Mouse (Mus musculus): ENCODE measurements at regions not wholly inside any gene's neighbourhood (a gene's known extent, or its start where the extent isn't known, plus 50 kb on each side); places are given as distances from the start of the nearest gene placed in this dataset.
A peak's percentile ranks its signal among the peaks of the same experiment; 100 is the strongest.

GRCm38 (mm10) chr5:78621987-78622854 is 1214.4 kb upstream of the Igfbp7 start:
- peak; percentile 58 for DNase-seq

GRCm38 (mm10) chr5:78608317-78608716 is 1200.5 kb upstream of the Igfbp7 start:
- DNase-seq, result no peak

GRCm38 (mm10) chr5:78602599-78602998 is 1194.8 kb upstream of the Igfbp7 start:
- no peak for DNase-seq

GRCm38 (mm10) chr5:78584823-78585222 is 1177.0 kb upstream of the Igfbp7 start:
- peak; percentile 30 for DNase-seq

GRCm38 (mm10) chr5:78556946-78557345 is 1149.1 kb upstream of the Igfbp7 start:
- no peak for DNase-seq

GRCm38 (mm10) chr5:78535308-78535707 is 1127.5 kb upstream of the Igfbp7 start:
- DNase-seq, result no peak
